Mouse (Mus musculus): ENCODE measurements around the gene Gm9913. TPM values are rescaled to one million over a fixed set of nuclear protein-coding genes. Genes with fewer than 3 reads are reported as not detected.

Gene Gm9913
- polyA plus RNA-seq (2015; fragmentation: Nextera tagmentation; extraction: Ambion mirVana), result 0.29 and 0.32 TPM in 2 replicates

- no peaks in the 10 kb centered on the region for H3K36me3 ChIP-seq (ENCODE audit: control insufficient read depth, insufficient read depth)
Observed at GRCm38 (mm10) chr2:125505006-125505745, at the start of gene Gm9913. Gene Gm9913, plus strand, starts transcription at chr2:125505089.

DNA sequence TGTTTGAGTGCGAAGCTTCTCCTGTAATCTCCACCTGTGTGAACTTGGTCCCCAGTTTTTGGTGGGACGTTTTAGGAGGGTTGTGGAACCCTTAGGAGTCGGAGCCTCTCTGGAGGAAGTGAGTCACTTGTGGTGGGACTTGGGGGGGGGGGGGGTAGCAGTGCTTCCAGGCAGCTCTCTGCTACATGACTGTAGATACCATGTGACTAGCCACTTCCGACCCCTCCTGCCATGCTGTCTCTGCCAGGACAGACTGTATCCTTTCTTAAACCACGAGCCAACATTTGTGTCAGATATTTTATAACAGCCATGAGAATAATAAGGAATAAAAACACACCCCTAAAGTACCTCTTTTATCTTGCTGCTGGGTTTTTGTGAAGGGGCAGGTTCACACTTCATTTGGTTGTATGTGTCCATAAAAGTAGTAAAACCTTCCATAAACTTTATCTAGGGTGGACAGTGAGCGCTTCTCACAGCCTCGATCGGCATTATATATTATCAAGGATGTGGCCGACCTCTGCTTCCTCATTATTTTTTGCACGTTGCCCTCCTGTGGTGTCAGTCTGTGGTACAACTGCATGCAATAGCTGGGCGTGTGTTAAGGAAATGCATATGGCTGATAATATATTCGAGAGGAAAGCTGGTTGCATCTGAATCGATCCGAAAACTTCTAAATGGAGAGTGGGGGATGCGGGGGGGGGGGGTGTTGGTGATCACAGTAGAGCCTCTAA lies 48.7 kb upstream of the Gm9913 start:
- Histone ChIP-seq H3K9me3 (replicated peaks; ENCODE audit: control insufficient read depth, low read length) (no peaks in the 10 kb centered on the region), H3K27ac (ENCODE audit: low read length) (no peak overlapping the region), H3K9ac (ENCODE audit: low read length) (no peak overlapping the region), H3K36me3 (ENCODE audit: control insufficient read depth, insufficient read depth) (no peaks in the 10 kb centered on the region), H3K4me1 (ENCODE audit: control insufficient read depth, insufficient read depth, low read length) (no peaks in the 10 kb centered on the region), H3K4me2 (ENCODE audit: low read depth, low read length) (no peak overlapping the region), H3K4me3 (ENCODE audit: low read length) (no peak overlapping the region), H3K27me3 (ENCODE audit: control insufficient read depth, insufficient read depth, low read length) (no peaks in the 10 kb centered on the region)
- WGBS, result 57% methylated on average over 15 of the region's 15 CpGs
- 0 out of 2 replicates have a peak, but pooled peaks have one; percentile 43 for ATAC-seq (replicated peaks; ENCODE audit: extremely low read depth, insufficient read depth, low FRiP score)

More at GRCm38 (mm10) chr2:125505006-125505745, at the start of gene Gm9913:
- H3K27ac ChIP-seq (ENCODE audit: low read length), result peak within 1 kb of the TSS; percentile 88
- peak within 1 kb of the TSS; percentile 69 for H3K4me3 ChIP-seq (ENCODE audit: low read length)
- H3K27me3 ChIP-seq (ENCODE audit: control insufficient read depth, insufficient read depth, low read length), result peaks cover 5% of the 10 kb centered on the region; the same call in 1 of the 2 replicates
- H3K4me1 ChIP-seq (ENCODE audit: control insufficient read depth, insufficient read depth, low read length), result peaks cover 11% of the 10 kb centered on the region; the same call in 1 of the 2 replicates
- 2% methylated on average over 44 of the region's 45 CpGs for WGBS
- peak within 1 kb of the TSS; percentile 98 for H3K4me2 ChIP-seq (ENCODE audit: low read depth, low read length)
- ATAC-seq (replicated peaks; ENCODE audit: extremely low read depth, insufficient read depth, low FRiP score), result peak; percentile 43
- H3K9ac ChIP-seq (ENCODE audit: low read length), result peak within 1 kb of the TSS; percentile 83
- H3K9me3 ChIP-seq (replicated peaks; ENCODE audit: control insufficient read depth, low read length), result no peaks in the 10 kb centered on the region

GRCm38 (mm10) chr2:125459087-125459486 lies 45.8 kb upstream of the Gm9913 start:
- ATAC-seq (replicated peaks; ENCODE audit: extremely low read depth, insufficient read depth, low FRiP score), result no peak
- H3K27ac ChIP-seq (ENCODE audit: low read length), result no peak overlapping the region
- H3K4me3 ChIP-seq (ENCODE audit: low read length), result no peak overlapping the region
- no peaks in the 10 kb centered on the region for H3K36me3 ChIP-seq (ENCODE audit: control insufficient read depth, insufficient read depth)
- no peak overlapping the region for H3K4me2 ChIP-seq (ENCODE audit: low read depth, low read length)
- H3K4me1 ChIP-seq (ENCODE audit: control insufficient read depth, insufficient read depth, low read length), result no peaks in the 10 kb centered on the region
- no peaks in the 10 kb centered on the region for H3K9me3 ChIP-seq (replicated peaks; ENCODE audit: control insufficient read depth, low read length)
- H3K9ac ChIP-seq (ENCODE audit: low read length), result no peak overlapping the region
- 65% methylated on average over 3 of the region's 3 CpGs for WGBS
- H3K27me3 ChIP-seq (ENCODE audit: control insufficient read depth, insufficient read depth, low read length), result no peaks in the 10 kb centered on the region

DNA sequence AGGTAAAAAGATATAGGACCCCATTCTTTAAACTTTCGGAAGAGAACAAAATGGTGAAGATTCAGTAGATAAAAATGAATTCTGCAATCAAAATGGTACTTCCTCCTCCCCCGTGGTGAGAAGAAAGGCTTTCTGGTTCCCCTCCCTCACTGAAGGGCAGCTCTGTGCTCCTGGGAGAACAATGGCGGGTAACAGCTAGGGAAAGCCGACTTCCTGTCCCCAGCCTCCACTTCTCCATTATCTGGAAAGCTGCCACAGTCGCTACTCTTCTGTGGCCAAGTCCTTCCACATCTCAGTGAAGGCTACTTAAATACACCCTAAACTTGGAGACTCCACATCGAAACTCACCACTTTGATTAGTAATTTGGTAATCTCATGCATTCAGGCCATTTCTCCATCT lies 40.9 kb upstream of the Gm9913 start:
- ATAC-seq (replicated peaks; ENCODE audit: extremely low read depth, insufficient read depth, low FRiP score), result 0 out of 2 replicates have a peak, but pooled peaks have one; percentile 32
- 62% methylated on average over 6 of the region's 6 CpGs for WGBS
- no peak overlapping the region for H3K27ac ChIP-seq (ENCODE audit: low read length)

DNA sequence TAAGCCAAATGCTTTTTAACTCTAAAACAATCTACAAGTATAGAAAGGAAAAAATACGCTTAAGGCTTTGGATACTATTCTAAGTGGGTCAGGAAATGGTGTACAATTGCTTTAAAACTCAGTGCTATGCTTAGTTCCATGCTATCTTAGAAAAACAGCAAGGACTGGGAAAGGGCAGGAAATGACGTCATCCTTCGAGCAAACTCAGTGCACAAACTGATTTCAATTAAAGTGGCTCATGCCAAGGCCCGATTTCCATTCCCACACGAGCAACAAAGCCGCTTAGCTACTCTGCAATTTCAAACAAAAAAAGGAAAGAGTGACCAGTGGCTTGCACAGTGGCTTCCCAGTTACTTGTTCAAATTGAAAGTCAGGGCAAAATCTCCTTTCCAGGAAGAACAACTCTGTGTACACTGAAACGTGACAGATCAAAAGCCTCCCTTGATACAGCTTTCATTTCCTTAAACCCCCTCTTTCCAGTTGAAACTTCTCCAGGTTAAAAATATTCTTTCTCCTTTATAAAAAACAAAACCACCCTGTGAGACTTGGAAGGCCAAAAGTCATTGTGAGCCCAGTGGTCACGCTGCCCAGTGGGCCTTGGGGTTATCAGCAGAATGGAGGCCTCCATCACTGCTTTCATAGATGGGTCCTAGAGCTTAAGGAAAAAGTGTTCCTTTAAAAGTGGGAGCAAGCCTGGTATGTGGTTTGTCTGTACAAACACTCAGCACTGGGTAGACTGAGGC lies 34.2 kb upstream of the Gm9913 start:
- H3K27me3 ChIP-seq (ENCODE audit: control insufficient read depth, insufficient read depth, low read length), result no peaks in the 10 kb centered on the region
- no peaks in the 10 kb centered on the region for H3K9me3 ChIP-seq (replicated peaks; ENCODE audit: control insufficient read depth, low read length)
- H3K4me2 ChIP-seq (ENCODE audit: low read depth, low read length), result no peak overlapping the region
- peak; percentile 80 for ATAC-seq (replicated peaks; ENCODE audit: extremely low read depth, insufficient read depth, low FRiP score)
- no peak overlapping the region for H3K4me3 ChIP-seq (ENCODE audit: low read length)
- H3K27ac ChIP-seq (ENCODE audit: low read length), result peak overlapping the region; percentile 88
- H3K36me3 ChIP-seq (ENCODE audit: control insufficient read depth, insufficient read depth), result peaks cover 4% of the 10 kb centered on the region; the same call in 1 of the 2 replicates
- peaks cover 28% of the 10 kb centered on the region for H3K4me1 ChIP-seq (ENCODE audit: control insufficient read depth, insufficient read depth, low read length)
- 48% methylated on average over 8 of the region's 8 CpGs for WGBS
- no peak overlapping the region for H3K9ac ChIP-seq (ENCODE audit: low read length)

More for the DNA sequence above, 40.9 kb upstream of the Gm9913 start:
- Histone ChIP-seq H3K4me2 (ENCODE audit: low read depth, low read length) (no peak overlapping the region), H3K27me3 (ENCODE audit: control insufficient read depth, insufficient read depth, low read length) (no peaks in the 10 kb centered on the region), H3K9me3 (replicated peaks; ENCODE audit: control insufficient read depth, low read length) (no peaks in the 10 kb centered on the region), H3K36me3 (ENCODE audit: control insufficient read depth, insufficient read depth) (peaks cover 8% of the 10 kb centered on the region; the same call in 1 of the 2 replicates), H3K4me3 (ENCODE audit: low read length) (no peak overlapping the region), H3K4me1 (ENCODE audit: control insufficient read depth, insufficient read depth, low read length) (no peaks in the 10 kb centered on the region), H3K9ac (ENCODE audit: low read length) (no peak overlapping the region)

- no peak overlapping the region for H3K9ac ChIP-seq (ENCODE audit: low read length)
- 54% methylated on average over 4 of the region's 4 CpGs for WGBS
- H3K4me2 ChIP-seq (ENCODE audit: low read depth, low read length), result no peak overlapping the region
- no peak for ATAC-seq (replicated peaks; ENCODE audit: extremely low read depth, insufficient read depth, low FRiP score)
- peak overlapping the region; percentile 88 for H3K27ac ChIP-seq (ENCODE audit: low read length)
- H3K4me3 ChIP-seq (ENCODE audit: low read length), result no peak overlapping the region
- H3K4me1 ChIP-seq (ENCODE audit: control insufficient read depth, insufficient read depth, low read length), result peaks cover 28% of the 10 kb centered on the region
- peaks cover 4% of the 10 kb centered on the region; the same call in 1 of the 2 replicates for H3K36me3 ChIP-seq (ENCODE audit: control insufficient read depth, insufficient read depth)
- no peaks in the 10 kb centered on the region for H3K9me3 ChIP-seq (replicated peaks; ENCODE audit: control insufficient read depth, low read length)
- H3K27me3 ChIP-seq (ENCODE audit: control insufficient read depth, insufficient read depth, low read length), result no peaks in the 10 kb centered on the region
Observed at GRCm38 (mm10) chr2:125471721-125472120, 33.2 kb upstream of the Gm9913 start.

DNA sequence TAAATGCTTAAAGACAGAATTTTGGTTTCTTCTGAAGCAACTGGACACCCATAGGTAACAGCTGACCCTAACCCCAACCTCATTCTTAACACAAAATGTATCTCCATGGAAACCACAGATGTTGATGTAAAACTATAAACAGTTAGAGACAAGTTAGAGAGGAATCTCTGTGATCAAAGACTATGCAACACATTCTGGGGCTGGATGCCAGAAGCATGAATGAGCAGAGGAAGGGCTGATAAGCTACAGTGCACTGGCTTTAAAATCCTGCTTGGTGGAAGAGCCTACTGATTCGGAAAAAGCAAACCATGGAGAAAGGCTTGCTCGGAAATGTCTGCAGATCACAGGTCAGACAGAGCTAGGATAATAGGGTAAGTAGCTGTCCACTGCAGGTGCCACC lies 31.7 kb upstream of the Gm9913 start:
- ATAC-seq (replicated peaks; ENCODE audit: extremely low read depth, insufficient read depth, low FRiP score), result no peak
- no peak overlapping the region for H3K4me2 ChIP-seq (ENCODE audit: low read depth, low read length)

DNA sequence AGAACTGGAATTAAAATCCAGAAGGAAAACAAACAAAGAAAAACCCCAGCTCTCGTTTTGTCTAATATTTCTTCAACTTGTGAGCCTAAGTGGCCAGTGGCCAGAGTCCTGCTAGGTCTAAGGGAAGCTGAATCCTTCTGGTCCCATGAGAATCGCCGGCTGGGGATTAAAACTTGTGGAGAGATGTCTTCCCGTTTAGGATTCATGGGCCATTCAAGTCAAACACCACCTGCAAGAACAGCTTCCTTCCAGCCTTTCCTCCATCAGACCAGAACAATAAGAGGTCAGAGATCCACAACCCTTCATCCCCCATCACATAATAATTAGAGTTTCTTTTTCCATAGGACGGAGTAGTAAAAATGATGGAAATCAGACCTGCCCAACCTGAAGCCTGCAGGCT lies 30.2 kb upstream of the Gm9913 start:
- Histone ChIP-seq H3K4me2 (ENCODE audit: low read depth, low read length) (no peak overlapping the region), H3K27me3 (ENCODE audit: control insufficient read depth, insufficient read depth, low read length) (no peaks in the 10 kb centered on the region), H3K9me3 (replicated peaks; ENCODE audit: control insufficient read depth, low read length) (no peaks in the 10 kb centered on the region), H3K4me1 (ENCODE audit: control insufficient read depth, insufficient read depth, low read length) (peaks cover 27% of the 10 kb centered on the region), H3K27ac (ENCODE audit: low read length) (no peak overlapping the region), H3K4me3 (ENCODE audit: low read length) (no peak overlapping the region), H3K36me3 (ENCODE audit: control insufficient read depth, insufficient read depth) (no peaks in the 10 kb centered on the region), H3K9ac (ENCODE audit: low read length) (no peak overlapping the region)
- no peak for ATAC-seq (replicated peaks; ENCODE audit: extremely low read depth, insufficient read depth, low FRiP score)
- WGBS, result 72% methylated on average over 5 of the region's 5 CpGs

More for the DNA sequence above, 31.7 kb upstream of the Gm9913 start:
- Histone ChIP-seq H3K9me3 (replicated peaks; ENCODE audit: control insufficient read depth, low read length) (no peaks in the 10 kb centered on the region), H3K9ac (ENCODE audit: low read length) (no peak overlapping the region), H3K4me1 (ENCODE audit: control insufficient read depth, insufficient read depth, low read length) (peaks cover 28% of the 10 kb centered on the region), H3K4me3 (ENCODE audit: low read length) (no peak overlapping the region), H3K27ac (ENCODE audit: low read length) (peak overlapping the region; percentile 17; the same call in 1 of the 2 replicates), H3K36me3 (ENCODE audit: control insufficient read depth, insufficient read depth) (peaks cover 3% of the 10 kb centered on the region; the same call in 1 of the 2 replicates), H3K27me3 (ENCODE audit: control insufficient read depth, insufficient read depth, low read length) (no peaks in the 10 kb centered on the region)
- 17% methylated on average over 2 of the region's 2 CpGs for WGBS
